Mouse (Mus musculus) kidney, adult 8-10 months (tissue): ENCODE data around the gene Kmt5c.

Source experiments
- DNase-seq, 2 experiments: peaks; one replicate each; pipeline ENCODE4 v3.0.0; 2022

Gene Kmt5c

DNA sequence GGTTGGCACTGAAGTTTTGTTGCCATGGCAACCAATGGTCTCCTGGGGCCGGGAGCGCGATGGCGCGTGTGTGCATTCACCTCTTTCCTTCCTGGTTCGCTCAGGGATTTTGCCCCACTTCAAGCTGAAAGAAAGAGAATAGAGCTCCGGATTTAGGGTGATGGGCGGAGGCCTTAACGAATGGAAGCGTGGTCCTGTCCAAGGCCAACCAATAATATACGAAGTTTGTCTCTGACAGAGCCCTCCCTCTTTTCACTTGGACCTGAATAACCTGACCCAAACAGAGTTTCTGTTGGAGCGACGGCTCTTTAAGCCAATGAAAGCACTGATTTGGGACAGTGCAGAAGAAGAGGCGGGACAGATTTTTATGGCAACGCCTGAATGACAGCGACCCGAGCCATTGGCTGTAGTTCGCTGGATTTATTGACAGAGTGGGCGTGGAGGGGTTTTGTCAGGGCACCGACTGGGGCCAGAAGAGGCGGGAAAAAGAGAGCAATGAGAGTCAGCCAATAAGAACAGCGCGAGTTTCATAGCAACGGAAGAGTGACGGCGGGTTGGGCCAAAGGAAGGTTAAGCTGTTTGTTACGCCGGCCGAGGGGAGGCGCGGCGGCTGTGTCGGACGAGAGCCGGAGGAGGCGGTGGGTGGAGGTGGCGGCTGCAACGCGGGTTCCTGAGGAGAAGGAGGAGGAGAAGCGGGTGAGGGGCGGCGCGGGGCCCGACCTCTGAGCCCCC, at the start of gene Kmt5c:
Gene Kmt5c (plus strand): TSS at position 572 of the 732 bp plus-strand sequence.
- DNase-seq: peak; percentile 99 to 100

DNA sequence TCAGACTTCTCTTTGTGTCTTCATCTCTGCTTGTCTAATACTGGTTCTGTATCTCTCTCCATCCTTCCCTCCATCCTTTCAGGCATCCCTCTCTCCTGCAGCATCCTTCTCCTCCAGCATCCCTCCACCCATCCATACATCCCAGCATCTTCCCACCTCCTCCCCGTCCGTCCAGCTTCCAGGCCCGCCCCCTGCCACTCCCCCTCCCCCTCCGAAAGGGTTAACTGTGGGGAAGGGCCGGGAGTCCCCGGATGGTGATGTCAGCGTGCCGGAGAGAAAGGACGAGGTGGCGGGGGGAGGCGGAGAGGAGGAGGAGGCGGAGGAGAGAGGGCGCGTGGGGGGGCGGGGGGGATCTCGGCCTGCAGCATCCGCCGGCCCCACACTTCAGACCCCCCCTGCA, 49.5 kb upstream of the Kmt5c start, which contains the start of gene Brsk1:
Gene Brsk1 (plus strand): TSS at position 218 of the 400 bp plus-strand sequence.
- no peak for DNase-seq

DNA sequence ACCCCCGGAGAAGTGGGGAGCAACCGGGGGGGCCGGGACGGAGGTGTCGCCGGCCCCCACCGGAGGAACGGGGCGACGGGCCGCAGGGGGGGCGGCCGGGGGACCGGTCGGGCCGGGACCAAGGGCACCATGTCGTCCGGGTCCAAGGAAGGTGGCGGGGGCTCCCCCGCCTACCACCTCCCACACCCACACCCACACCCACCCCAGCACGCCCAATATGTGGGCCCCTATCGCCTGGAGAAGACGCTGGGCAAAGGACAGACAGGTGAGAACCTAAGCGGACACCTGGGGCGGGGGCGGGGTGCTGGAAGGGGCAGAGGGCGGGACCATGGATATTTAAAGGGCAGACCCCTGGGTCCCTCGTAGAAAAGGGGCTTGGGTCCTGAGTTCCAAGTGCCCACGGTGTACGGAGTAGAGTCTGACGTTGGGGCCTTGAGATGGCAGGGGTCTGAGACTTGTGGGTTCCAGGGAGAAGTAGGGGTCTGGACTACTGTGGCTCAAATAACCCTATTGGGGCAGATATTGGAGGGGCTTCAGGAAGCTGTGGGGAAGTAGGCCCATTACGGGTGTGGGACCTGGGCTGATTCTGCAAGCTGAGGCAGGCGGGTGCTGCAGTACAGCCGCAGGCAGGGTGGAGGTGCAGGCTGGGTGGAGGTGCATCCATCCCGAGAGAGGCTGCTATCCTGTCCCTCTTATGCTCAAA, 48.8 kb upstream of the Kmt5c start:
- no peak for DNase-seq

DNA sequence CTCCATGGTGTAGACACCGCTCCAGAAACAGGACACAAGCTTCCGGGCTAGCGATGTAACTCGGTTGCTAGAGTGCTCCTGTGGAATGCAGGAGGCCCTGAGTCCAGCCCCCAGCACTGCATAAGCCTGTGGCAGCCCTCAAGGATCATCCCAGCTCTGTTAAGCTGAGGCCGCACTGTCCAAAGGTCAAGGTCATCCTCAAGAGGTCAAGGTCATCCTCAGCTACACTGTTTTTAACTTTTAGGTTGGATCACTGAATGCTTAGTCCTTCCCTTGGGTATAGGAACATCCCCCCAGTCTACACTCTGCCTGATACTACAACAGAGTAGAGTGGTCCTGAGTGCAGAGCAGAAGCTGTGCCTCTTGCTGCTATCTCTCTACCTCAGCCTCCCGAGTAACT, 46.9 kb upstream of the Kmt5c start:
- DNase-seq: no peak

DNA sequence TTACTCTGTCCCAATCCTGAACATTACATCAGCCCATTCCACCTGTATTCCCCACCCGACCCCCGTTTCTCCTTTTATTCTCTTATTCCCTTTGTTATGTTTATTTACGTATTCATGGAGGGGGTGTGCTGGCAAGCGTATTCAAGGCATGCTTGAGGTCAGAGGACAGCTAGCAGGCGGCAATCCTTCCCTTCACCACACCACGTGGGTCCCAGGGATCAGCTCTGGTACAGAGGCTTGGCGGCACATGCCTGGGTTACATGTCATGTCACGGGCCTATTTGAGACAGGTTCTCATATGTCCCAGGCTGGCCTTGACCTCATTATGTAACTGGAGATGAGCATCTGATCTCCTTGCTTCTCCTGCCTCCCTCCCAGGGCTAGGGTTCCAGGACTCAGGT, 37.6 kb upstream of the Kmt5c start:
- DNase-seq: no peak

DNA sequence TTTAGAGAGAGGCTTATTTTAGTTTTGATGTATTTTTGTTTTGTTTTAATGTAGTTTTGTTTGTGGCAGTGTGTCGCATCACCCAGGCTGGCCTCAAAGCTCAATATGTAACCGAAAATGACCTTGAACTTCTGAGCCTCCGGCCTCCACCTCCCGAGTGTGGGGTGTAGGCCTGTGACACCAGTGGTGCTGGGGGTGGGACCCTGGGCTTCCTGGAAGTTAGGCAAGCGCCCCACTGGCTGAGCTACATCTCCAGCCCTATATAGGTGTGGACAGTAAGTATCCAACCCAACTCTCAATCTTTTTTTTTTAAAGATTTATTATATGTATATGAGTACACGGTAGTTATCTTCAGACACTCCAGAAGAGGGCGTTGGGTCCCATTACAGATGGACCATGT, 36.7 kb upstream of the Kmt5c start:
- DNase-seq: no peak

DNA sequence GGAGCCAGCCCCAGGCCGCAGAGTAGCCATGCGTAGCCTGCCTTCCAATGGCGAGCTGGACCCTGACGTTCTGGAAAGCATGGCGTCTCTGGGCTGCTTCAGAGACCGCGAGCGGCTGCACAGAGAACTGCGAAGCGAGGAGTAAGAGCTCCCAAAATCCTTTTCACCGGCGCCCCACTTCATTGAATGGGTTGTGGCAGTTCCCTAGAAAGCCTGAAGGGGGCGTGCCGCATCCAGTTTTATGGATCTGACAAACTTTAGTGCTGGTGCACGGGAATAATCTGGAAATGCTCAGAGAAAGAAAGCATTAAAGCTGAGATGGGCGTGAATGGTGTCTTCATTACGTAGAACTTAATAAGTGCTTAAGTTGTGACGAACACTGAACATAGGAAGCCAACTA, 34.8 kb upstream of the Kmt5c start:
- DNase-seq: peak; percentile 32 to 49

DNA sequence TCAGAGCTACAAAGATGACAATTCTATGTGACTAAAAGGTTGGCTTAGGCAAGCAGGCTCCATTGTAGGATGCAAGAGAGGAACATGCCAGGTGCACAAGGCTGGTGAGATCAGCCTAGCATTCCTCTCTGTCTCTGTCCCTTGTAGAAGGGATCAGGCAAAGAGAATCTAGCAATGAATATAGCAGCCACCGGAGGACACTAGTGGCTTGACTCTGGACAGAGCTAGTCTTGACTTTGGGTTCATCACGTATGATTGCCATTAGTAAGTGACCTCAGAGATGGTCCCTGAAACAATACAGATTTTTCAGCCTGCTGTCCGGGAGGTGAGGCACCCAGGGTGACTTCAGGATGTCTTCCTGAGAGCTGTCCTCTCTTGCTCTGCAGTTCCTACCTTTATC, 27.3 kb upstream of the Kmt5c start:
- DNase-seq: no peak

DNA sequence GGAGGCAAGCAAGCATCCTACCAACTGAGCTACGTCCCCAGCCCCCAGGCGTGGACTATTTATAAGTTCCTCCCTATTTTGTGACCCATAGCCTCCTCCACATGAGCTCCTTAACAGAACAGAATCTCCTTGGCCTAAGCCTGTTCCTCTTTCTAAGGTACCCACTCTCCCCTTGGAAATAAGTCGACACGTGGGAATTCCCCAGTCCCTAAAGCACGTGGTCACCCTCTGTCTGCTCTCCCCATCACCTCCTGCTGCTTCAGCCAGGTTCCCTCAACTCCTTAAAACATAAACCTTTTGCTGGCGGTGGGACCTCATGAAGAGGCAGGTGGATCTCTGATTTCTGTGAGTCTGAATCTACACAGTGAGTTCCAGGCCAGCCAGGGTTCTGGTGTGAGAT, 23.0 kb upstream of the Kmt5c start:
- DNase-seq: no peak

DNA sequence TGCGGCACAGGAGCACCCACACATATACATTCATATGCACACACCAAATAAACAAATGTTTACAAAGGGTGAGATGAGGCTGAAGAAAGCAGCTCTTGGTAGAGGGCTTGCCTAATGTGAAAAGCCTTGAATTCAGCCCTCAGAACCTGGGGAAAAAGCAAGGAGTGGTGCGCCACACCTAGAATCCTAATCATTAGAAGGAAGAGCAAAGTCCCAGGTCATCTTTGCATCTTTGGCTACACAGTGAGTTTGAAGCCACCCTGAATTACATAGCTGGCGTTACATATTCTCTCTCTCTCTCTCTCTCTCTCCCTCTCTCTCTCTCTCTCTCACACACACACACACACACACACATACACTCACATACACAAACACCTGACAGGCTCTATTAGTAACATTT, 20.6 kb upstream of the Kmt5c start:
- DNase-seq: no peak

DNA sequence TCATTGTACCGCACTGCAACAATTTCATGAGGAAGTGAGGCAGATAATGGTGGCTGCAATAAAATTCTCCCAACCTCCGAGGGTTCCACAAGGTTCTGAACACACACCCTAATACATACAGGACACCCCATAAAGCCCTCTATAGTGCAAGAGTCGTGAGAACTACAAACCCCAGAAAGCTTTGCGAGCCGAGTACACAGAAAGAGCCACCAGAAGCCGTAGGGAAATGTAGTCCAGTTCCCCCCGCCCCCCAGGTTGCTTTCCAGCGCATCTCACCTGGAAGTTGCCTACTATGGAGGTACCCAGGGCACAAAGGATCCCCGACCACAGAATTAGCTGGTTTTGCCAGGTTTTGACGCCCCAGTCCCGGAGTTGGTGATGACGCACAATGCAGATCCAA, 16.4 kb upstream of the Kmt5c start:
- DNase-seq: no peak

DNA sequence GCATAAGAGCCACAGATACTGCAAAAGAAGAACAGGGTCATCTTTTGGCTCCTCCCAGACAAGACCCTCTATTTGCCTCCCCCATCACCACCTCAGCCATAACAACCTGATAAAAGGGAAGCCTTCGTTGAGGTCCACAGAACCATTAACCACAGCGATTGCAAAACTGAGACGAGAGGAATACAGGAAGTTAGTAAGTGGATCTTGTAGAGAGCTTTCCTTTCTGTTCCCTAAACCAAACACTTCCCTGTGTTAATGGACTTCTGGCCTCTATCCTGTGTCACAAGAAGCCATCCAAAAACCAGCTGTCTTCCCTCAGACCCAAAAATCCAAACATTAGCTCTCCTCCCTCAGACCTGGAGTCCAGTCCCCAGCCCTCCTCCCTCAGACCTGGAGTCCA, 15.6 kb upstream of the Kmt5c start:
- DNase-seq: no peak

DNA sequence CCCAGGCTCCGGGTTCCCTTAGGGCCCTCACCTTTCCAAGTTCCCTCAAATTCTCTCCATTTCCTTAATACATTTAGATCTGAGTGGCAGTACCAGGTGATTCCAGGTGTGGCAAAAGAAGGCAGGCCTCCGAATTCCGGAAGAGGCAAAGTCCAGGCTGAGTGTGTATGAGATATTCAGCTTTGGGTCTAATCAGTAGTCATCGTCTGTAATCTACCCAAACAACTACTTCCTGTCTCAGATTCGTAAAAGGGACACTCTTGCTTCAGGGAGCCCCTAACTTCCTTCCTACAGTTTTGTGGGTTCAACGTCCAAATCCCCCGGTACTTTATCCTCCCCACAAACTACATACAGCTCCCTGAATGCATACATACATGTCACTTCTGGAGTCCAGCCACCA, 14.7 kb upstream of the Kmt5c start, which contains the start of gene Tmem150b:
Gene Tmem150b (minus strand): TSS at position 81 of the 400 bp plus-strand sequence.
- no peak for DNase-seq

DNA sequence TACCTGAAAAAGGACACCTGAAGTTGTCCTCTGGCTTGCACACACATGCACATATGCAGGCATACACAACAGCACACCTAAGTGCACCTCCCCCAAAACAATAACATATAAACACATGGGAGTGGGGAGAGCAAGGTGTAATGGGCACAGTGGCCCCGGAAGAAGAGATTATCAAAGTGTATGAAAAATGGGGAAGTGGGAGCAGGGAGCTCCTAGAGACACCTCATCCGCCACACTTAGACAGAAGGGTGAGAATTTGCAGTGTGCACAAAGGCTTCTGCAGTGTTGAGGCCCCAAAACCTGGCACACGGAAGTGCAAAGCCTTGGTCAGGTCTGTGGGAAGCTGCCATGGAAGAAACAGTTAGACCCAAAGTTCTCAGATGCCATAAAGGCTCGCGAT, 8.8 kb upstream of the Kmt5c start:
- DNase-seq: no peak

DNA sequence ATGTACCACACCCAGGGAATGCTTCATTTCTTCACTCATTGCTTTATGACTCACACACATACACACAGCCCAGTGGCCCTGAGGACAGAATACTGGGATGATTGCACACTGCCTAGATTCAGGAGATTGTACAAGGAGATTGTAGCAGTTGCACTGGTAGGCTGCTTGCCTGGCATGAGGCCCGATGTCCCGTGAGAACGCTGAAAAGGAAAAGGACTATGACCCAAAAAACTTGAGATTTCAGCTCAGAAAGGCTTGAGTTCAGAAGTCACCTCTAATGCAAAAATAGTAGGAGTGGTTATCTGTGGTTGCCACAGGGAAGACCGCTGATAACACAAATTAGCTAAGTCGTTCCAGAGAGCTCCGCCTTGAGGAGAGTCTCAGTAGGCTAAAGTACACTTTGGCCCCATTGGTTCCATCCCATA, 6.9 kb upstream of the Kmt5c start:
- DNase-seq: peak; percentile 66 to 67

DNA sequence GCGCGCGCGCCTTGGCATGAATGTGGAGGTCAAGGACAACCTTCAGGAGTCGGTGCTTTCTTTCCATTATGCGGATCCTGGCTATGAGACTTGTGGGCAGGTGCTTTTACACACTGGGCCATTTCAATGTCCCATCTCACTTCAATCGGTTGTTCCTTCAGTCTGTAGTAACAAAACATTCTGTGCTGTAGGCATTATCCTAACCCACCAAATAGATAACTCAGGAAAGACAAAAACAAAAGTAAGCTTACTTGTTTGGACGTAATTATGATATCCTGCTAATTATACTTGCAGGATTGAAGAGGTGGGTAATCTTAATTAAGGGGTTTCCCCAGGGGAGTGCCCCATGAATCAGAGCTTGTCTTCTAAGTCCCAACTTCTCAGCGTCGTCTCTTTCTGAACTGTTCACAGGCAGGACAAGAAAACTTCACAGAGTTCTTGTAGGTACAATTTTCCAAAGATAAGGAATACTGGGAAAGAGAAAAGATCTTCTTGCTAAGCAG, 823 bp upstream of the Kmt5c start:
- no peak for DNase-seq

DNA sequence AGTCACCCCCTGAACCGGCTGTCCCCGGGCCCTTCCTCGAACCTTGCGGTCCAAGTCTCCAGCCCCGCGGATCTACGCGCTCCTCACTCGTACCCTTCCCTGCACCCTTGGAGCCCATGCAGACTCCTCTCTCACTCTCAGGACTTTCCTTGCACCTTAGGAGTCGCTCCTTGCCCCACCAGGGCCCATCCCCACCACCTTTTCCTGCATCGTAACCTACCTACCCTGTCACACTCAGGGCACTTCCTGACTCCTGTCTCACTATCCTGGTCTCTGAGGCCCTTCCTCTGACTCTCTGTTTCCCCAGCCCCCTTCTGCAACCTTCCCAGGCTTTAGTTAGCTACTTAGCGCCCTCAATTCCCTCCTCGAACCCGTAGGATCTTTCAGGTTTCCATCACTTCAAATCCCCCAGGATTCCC, 403 bp downstream of the Kmt5c start:
- no peak for DNase-seq

DNA sequence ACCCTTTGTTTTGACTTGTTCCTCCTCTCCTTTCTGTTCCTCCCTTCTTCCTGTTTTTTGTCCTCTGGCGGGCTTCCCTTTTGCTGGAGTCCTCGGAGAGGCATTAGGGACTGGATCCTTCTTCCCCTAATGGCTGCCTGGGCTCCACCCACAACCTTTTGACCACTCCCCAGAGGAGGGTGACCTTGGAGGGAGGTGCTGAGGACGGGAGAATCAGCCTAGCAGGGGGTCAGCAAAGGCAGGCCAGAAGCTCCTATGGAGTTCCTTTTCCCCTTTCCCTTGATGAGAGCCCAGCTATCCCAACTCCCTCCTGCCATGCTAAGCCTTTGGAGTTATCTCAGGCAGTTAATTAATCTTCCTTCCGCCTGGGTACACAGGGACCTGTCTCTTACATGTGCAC, 1.2 kb downstream of the Kmt5c start:
- peak; percentile 83 to 84 for DNase-seq

DNA sequence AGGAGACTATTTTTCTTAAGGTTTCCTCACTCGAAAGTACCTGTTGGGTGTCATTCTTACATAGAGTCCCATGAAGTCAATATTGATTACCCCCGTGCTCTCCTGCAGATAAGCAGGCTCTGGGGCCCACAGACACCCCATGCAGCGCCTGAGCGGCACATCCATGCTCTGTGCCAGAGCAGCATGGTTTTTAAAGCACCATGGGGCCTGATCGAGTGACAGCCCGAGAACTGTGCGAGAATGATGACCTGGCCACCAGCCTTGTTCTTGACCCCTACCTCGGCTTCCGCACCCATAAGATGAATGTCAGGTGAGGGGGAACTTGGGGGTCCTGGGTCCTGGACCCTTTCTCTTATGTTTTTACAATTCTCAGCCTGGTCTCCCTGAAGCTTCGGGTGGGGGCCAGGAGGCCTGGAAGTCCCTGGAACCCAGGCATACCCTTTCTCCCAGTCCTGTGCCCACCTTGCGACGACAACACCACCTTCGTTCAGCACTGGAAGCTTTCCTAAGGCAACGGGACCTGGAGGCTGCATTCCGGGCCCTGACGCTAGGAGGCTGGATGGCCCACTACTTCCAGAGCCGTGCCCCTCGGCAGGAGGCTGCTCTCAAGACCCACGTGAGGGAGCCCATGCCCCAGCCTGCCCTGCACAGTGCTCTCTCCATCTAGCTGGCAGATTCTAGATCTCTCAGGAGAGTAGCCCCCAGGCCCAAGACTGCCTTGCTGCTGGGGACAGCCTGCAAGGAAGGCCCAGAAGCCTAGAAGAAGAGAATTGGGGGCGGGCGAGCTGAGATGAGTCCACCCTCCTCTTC, 2.0 kb downstream of the Kmt5c start:
- no peak for DNase-seq

DNA sequence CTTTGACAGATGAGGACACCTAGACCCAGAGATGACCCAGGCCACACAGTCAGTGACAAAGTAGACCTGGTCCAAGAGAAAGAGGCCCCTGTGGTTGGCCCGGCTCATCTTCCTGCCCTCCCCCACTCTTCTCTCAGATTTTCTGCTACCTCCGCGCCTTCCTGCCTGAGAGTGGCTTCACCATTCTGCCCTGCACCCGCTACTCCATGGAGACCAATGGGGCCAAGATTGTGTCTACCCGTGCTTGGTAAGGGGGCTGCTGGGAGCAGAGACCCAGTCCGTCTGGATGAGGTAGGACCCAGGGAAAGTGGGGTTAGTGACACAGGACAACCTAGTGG, 2.5 kb downstream of the Kmt5c start:
- no peak for DNase-seq

DNA sequence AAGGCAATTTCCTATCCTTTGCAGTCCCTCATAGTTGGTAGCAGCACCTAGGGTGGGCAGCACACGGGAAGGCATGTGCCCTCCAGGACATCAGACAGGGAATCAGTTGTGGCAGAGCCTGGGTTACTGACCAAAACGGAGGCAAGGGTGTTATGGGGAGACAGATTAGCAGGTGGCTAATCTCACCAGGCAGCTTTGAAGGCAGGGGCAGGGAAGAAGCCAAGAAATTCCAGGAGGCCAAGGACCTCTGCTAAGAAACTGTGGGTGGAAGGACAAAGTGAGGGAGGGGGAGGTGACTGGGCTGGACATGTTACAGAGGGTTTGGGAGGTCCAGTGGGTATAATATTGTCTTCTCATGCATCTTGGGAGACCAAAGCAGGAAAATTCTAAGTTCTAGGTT, 3.4 kb downstream of the Kmt5c start:
- DNase-seq: no peak

DNA sequence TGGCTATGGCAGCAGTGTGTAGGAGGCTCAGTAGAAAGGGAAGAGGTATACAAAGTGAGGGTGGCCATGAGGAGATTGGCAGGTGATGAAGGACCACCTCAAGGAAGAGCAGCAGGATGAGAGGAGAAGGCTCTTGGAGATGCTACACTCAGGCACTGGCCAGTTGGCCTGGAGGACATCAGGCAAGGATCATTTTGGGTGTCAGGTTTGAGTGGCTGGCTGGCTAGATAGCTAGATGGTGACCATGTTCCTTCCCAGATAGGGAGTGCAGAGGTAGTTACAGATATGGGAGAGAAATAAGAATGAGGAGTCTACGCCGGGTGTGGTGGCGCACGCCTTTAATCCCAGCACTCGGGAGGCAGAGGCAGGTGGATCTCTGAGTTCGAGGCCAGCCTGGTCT, 5.0 kb downstream of the Kmt5c start:
- no peak for DNase-seq

DNA sequence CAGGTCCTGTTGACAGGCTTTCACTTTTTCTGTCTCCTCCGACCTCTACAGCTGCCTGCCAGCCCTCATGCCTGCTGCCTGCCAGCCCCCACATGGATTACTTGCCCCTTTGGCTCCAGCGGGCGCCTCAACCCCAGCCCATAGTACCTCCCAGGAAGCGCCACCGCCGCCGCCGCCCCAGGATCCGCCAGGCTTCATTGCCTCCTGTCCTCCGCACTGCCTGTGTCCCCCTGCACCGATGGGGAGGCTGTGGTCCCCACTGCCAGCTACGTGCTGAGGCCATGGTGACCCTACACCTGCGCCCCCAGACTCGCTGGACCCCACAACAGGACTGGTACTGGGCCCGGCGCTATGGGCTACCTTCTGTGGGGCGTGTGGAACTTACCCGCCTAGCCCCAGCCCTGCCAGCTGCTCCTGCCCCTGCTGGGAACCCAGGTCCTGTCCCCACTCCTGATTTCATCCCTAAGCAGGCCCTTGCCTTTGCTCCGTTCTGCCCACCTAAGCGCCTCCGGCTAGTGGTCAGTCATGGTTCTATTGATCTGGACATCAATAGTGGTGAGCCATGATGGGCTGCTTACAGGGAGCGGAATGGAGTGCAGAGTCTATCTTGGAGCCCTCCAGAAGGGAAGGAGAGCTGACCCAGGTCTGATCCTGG, 6.5 kb downstream of the Kmt5c start:
- no peak for DNase-seq
